Mouse (Mus musculus) E14TG2a.4 (cell line): Measurements from ENCODE around the gene Jmjd1c.

Experiments used
- CTCF ChIP-seq: conservative IDR thresholded peaks from 2 replicates; pipeline ENCODE4 v1.5.1; 2014; ENCODE audit warnings: low read length
- NANOG ChIP-seq: IDR thresholded peaks from 2 replicates; pipeline ENCODE4 v1.6.1; 2014; ENCODE audit warnings: borderline replicate concordance, low read length, mixed read lengths
- POU5F1 ChIP-seq: IDR thresholded peaks from 2 replicates; pipeline ENCODE4 v1.6.1; 2014; ENCODE audit warnings: low read length, borderline replicate concordance

DNA sequence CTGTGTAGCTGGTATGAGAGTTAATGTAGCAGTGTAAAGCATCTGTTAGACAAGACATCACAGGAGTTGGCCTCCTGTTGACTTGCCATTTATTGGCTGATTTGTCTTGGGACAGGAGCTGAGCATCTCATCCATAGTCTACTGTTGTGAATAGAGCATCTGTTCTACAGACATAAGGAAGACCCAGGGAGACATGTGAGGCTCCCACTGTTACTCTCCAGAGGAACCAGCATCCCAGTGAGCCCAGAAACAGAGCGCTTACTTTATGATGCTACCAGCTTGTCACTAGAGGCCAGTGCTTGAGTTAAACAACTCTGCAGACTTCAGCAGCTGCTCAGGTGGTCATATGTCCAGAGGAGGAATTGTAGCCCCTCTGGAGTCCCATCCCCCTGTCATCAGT, 157.2 kb downstream of the Jmjd1c start:
- TF ChIP-seq CTCF (no peak), POU5F1 (no peak), NANOG (no peak)
